Mouse (Mus musculus) urinary bladder, postnatal 10 days (tissue): ENCODE measurements around the gene Mettl7a2.
"Not testable (repeated sequence)": the region's sequence is repeated elsewhere in the genome, so short reads cannot be mapped to it uniquely, and the experiment has no call there.

Experiments used
- DNase-seq: peaks from one replicate; pipeline ENCODE4 v3.0.0; 2022; ENCODE audit warnings: low spot score

The Mettl7a2 gene

DNA sequence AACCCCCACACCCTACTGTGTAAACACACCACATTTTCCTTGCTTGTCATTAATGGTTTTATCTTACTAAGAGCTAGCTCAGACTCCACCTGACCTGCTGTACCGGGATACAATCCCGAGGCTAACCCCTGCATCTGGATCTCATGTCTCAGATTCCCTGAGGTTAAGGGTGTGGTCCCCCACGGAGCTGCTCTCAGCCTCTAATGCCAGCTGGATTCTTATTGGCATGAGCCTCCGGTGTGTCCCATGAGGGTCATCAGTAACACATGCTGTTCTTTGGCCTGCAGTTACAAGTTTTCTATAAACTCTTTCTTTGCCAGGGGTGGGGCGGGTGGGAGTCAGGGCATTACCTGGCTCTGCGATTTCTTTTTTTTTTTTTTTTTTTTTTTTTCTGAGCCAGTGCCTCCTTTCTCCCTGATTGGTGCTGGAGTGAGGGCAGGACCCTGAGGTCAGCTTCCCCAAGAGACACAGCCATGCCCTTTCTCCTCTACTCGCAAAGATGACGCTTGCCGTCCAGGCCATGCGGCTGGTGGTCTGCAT is at the start of gene Mettl7a2, which contains the start of gene Methig1:
TSS of gene Mettl7a2 (plus strand) at position 490 of the 540 bp plus-strand sequence.
TSS of gene Methig1 (plus strand) at position 439 of the 540 bp plus-strand sequence.
- DNase-seq, result no peak

DNA sequence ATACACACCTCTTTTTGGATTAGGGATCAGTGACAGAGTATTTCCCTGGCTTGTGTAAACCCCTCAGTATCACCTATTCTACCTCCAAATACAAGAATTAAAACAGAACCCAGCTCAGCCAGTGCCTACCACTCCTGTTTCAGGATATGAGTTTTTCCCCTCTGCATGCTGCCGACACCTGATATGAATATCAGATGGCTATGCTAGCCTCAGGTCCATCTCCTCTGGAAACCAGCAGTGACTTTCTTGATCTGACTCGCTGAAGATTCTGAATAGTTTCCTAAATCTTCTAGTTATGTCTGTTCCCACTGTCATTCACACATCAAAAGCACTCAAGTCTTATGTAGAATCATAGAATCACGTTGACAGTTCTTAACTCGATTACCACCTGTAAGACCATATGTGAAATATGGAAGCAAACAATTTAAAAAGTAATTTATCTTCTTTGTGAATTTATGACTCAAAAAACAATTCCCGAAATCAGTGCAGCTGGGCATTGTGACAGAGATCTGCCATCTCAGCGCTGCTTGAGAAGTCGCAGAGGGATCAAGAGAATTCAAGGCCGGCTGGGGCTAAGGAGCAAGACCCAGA is 49.5 kb upstream of the Mettl7a2 start:
- DNase-seq, result no peak

GRCm38 (mm10) chr15:100304019-100304991 is 48.7 kb upstream of the Mettl7a2 start, which contains the start of gene Mettl7a1:
Gene Mettl7a1 (plus strand): TSS chr15:100304140.
- peak; percentile 29 for DNase-seq

GRCm38 (mm10) chr15:100306201-100306600 is 46.8 kb upstream of the Mettl7a2 start:
- DNase-seq, result no peak

DNA sequence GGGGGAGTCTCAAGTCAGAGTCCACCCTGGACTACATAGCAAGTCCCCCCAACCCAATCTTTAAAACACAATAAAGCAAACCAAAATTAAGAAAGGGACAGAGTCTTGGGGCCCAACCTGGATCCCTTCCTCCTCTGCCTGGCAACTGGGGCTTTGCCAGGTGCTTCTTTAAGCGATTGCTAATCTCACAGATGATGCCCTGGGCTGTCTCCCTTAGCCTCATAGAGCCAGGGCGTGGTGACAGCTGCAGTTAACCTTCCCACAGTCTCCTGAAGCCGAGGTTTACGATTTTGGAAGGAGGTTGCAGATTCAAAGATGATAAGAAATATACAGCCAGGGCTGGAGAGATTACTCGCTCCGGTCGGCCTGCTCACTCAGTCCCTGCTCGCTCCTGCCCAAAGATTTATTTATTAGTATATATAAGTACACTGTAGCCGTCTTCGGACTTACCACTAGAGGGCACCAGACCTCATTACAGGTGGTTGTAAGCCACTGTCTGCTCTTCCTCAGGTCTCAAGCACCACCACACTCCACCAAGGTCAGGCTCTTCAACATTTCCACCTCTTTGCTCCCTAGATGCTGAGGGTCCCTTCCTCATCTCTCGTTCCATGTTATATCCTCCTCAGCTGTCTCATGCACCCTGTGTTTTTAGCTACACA is 45.4 kb upstream of the Mettl7a2 start:
- not testable (repeated sequence) for DNase-seq

- no peak for DNase-seq
Observed at GRCm38 (mm10) chr15:100312346-100312745, 40.7 kb upstream of the Mettl7a2 start.

DNA sequence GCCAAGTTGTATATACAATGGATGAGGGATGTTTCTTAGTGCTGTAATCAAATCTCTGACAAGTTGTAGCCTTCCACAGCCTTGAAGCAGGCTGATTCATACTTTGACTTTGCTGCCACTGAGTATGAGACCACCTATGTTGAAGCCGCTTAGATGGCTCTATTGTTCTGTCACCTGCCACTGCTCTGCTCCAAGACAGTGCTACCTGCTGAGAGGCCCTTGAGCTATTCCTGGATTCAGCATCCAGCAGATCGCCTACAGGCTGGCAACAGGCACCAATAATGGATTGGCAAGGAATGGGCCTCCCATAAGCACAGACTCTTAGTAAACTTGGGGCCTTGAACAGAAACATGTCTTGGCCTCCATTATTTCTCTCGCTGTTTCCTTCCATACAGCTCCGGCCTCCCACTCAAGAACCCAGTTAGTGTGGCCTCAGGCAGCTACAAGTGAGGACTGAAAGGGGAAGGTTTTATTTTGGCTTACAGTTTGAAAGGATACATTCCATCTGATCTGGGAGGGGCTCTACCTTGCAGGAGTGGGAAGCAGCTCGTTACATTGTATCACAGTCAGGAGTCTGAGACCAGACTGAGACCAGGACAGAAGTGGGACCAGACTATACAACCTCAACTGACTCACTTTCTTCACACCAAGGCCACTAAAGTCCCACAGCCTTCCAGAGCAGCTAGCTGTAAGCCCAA is 38.4 kb upstream of the Mettl7a2 start:
- DNase-seq, result no peak

DNA sequence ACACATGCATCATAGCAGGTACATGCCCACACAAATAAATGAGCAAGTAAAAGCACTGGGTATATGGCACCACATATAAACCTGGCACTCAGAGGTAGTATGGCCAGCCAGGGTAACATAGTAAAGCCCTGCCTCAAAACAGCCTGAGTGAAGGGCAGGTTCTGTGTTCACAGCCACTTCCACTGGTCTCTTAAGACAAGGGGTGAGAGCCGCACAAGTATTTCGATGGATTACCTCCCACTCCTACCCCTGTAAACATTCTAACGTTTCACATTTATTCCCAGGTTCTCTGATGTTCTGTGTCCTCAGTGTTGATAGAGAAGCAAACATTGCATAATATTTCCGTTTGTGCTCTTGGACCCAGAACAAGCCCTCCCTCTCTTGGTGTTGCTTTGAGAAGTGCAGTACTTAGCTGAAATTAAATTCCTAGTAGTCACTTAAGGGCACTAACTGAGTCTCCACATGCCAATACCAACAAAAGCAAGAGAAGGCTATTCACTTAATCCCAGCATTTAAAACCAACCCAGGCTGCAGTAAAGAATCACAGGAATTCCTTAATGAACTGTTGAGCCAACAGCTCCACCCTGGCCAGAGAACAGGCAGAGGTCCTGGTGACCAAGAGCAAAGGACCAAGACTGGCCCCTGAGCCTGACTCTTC is 34.9 kb upstream of the Mettl7a2 start:
- DNase-seq, result not testable (repeated sequence)

- no peak for DNase-seq
Observed at GRCm38 (mm10) chr15:100319884-100320283, 33.1 kb upstream of the Mettl7a2 start.

DNA sequence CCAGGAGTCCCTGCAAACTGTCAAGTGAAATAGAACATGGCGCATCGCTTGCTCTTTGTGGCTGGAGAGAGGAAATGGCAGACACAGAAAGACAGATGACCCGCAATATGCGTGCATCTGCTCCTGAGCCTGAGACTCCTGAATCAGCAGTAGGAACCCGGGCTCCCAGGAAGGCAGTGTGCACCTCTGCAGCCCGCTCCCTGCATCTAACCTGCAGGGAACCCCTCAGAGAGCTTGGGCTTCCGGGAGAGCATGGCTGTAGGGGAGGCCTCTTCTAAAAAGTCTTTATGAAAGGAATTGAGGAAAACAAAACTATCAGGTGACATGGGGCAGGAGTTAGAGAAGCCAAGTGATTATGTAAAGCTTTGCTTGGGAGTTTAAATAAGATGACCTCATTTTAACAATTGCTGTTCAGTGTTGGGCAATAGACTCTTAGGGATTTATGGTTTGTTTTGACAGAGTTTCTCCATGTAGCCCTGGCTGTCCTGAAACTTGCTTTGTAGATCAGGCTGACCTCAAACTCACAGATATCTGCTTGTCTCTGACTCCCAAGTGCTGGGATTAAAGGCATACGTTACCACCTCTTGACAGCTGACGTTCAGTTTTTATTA is 32.6 kb upstream of the Mettl7a2 start:
- no peak for DNase-seq

DNA sequence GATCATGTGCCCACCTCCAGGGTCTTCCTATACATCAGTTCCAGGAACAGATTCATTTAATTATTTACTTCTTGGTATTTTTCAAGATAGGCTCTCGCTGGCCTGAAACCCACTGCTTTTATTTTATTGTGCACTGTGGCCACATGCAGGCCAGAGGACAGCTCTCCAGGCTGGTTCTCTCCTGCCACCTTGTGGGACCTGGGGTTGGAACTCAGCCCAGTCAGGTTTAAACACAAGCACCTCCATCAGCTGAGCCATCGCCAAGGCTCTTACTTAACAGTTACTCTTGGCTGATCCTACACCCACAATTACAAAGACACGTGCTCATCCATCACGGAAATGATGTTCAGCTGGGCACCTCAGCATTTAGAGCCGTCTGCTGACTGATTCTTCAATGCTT is 31.9 kb upstream of the Mettl7a2 start:
- no peak for DNase-seq

DNA sequence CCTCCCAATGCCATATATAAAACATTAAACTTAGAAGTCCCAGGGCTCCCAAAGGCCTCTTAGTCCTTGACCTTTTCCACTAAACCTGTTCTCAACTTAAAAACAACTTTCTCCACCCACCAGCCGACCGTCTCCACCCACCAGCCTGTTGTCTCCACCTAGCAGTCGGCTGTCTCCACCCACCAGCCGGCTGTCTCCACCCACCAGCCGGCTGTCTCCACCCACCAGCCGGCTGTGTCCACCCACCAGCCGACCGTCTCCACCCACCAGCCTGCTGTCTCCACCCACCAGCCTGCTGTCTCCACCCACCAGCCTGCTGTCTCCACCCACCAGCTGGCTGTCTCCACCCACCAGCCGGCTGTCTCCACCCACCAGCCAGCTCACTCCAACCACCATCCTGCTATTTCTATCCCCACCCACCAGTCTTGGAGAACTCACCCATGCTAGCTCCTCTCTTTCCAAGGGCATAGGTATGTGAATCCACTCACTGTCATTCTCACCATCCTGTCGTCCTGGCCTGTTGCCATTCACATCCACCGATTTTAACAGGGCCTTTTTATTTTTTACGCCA is 28.9 kb upstream of the Mettl7a2 start:
- no peak for DNase-seq

GRCm38 (mm10) chr15:100325235-100325634 is 27.8 kb upstream of the Mettl7a2 start:
- DNase-seq, result no peak

- not testable (repeated sequence) for DNase-seq
Observed at GRCm38 (mm10) chr15:100328089-100328488, 24.9 kb upstream of the Mettl7a2 start.

- not testable (repeated sequence) for DNase-seq
Observed at GRCm38 (mm10) chr15:100329336-100329735, 23.7 kb upstream of the Mettl7a2 start.

GRCm38 (mm10) chr15:100330739-100331138 is 22.3 kb upstream of the Mettl7a2 start:
- DNase-seq, result no peak

GRCm38 (mm10) chr15:100332077-100332961 is 20.7 kb upstream of the Mettl7a2 start:
- not testable (repeated sequence) for DNase-seq

DNA sequence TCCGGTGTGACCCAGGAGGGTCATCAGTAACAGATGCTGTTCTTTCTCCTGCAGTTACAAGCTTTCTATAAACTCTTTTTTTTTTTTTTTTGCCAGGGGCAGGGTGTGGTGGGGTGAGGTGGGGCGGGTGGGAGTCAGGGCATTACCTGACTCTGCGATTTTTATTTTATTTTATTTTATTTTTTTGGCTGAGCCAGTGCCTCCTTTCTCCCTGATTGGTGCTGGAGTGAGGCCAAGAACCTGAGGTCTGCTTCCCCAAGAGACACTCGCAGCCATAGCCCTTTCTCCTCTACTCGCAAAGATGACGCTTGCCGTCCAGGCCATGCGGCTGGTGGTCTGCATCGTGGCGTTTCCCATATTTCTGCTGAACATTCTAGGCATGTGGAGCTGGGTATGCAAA is 18.4 kb upstream of the Mettl7a2 start, which contains the start of gene Mettl7a3:
TSS of gene Mettl7a3 (plus strand) at position 301 of the 400 bp plus-strand sequence.
- no peak for DNase-seq

DNA sequence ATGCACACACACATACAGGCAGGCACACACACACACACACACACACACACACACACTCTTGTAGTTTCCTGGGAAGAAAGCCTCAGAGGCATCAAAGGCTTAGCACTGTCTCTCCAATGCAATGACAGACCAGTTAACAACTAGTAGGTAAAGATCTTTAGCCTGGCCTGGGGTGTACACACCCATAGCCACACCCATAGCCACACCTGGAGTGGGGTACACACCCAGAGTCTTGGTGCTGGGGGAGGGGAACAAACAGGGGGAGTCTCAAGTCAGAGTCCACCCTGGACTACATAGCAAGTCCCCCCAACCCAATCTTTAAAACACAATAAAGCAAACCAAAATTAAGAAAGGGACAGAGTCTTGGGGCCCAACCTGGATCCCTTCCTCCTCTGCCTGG is 15.7 kb upstream of the Mettl7a2 start:
- DNase-seq, result not testable (repeated sequence)
